Mouse (Mus musculus): ENCODE data around the gene Cox15. TPM values are rescaled to one million over a fixed set of nuclear protein-coding genes. Genes with fewer than 3 reads are reported as not detected.

Gene Cox15
- total and polyA plus RNA-seq, 3 experiments: 22.5 to 27.0 (median 25.0) TPM

GRCm38 (mm10) chr19:43699763-43700155 is 53.0 kb downstream of the Cox15 start:
- no peaks in the 10 kb centered on the region for H3K79me2 ChIP-seq (replicated peaks; ENCODE audit: control insufficient read depth, insufficient read depth, low read length)
- H3K27me3 ChIP-seq (ENCODE audit: control insufficient read depth, insufficient read depth, low read length): no peaks in the 10 kb centered on the region
- H3K4me1 ChIP-seq (ENCODE audit: control insufficient read depth, insufficient read depth, low read length): no peaks in the 10 kb centered on the region; the same call in 1 of the 2 replicates
- H3K36me3 ChIP-seq (ENCODE audit: control insufficient read depth, insufficient read depth, low read length): no peaks in the 10 kb centered on the region
- no peak for DNase-seq
- H3K9ac ChIP-seq (ENCODE audit: low read depth, low read length): no peak overlapping the region
- no peak overlapping the region for H3K4me3 ChIP-seq
- intact Hi-C loops (cut with DNase I): no loop called here
- WGBS: 83% methylated on average over 6 of the region's 6 CpGs
- TF ChIP-seq POLR2A (IDR thresholded peaks at IDR 0.05; ENCODE audit: insufficient read depth, low read depth, low read length) (no peak), CTCF (IDR thresholded peaks at IDR 0.05) (no peak), EP300 (IDR thresholded peaks at IDR 0.05; ENCODE audit: insufficient read depth, low read depth, low read length) (no peak)
- H3K27ac ChIP-seq: no peak overlapping the region

DNA sequence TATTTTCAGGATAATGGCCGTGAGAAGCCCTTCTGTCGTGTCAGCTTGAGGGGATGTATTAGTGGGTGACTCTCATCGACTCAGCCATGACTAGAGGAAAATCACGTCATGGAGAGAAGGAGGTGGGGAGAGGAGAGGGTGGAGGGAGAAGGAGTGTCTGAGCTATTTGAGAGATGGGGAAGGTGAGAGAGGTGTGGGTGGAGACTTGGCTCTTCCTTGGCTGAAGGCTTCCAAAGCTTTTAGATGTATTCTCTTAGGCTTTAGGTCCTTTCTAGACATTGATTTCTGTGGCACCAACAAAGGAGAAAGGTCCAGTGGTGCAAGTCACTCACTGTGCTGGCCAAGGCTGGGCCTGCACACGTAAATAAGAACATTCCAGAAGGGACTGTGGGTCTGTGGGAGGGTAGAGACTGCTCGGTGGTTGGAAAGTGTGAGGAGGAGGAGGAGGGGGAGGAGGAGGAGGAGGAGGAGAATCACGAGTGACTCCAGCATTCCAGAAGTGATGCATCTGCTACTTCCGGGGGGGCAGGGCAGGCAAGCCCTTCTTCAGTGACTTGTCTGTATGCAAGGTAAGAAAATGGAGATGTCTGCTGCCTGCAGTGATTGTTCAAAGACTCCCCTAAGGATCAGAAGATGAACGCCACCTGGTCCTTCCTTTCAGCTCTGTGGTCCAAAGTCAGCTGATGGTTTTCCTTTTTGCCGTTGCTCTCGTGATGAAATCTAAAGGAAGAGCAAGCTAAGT is 53.6 kb downstream of the Cox15 start:
- 65% methylated on average over 11 of the region's 11 CpGs for WGBS
- TF ChIP-seq CTCF (IDR thresholded peaks at IDR 0.05): no peak
- TF ChIP-seq POLR2A (IDR thresholded peaks at IDR 0.05; ENCODE audit: insufficient read depth, low read depth, low read length): no peak
- TF ChIP-seq EP300 (IDR thresholded peaks at IDR 0.05; ENCODE audit: insufficient read depth, low read depth, low read length): no peak
- Histone ChIP-seq H3K9ac (ENCODE audit: low read depth, low read length) (no peak overlapping the region), H3K27me3 (ENCODE audit: control insufficient read depth, insufficient read depth, low read length) (no peaks in the 10 kb centered on the region), H3K79me2 (replicated peaks; ENCODE audit: control insufficient read depth, insufficient read depth, low read length) (no peaks in the 10 kb centered on the region), H3K27ac (no peak overlapping the region), H3K4me1 (ENCODE audit: control insufficient read depth, insufficient read depth, low read length) (no peaks in the 10 kb centered on the region; the same call in 1 of the 2 replicates), H3K4me3 (no peak overlapping the region), H3K36me3 (ENCODE audit: control insufficient read depth, insufficient read depth, low read length) (no peaks in the 10 kb centered on the region)
- intact Hi-C loops (cut with DNase I): no loop called here
- no peak for DNase-seq

DNA sequence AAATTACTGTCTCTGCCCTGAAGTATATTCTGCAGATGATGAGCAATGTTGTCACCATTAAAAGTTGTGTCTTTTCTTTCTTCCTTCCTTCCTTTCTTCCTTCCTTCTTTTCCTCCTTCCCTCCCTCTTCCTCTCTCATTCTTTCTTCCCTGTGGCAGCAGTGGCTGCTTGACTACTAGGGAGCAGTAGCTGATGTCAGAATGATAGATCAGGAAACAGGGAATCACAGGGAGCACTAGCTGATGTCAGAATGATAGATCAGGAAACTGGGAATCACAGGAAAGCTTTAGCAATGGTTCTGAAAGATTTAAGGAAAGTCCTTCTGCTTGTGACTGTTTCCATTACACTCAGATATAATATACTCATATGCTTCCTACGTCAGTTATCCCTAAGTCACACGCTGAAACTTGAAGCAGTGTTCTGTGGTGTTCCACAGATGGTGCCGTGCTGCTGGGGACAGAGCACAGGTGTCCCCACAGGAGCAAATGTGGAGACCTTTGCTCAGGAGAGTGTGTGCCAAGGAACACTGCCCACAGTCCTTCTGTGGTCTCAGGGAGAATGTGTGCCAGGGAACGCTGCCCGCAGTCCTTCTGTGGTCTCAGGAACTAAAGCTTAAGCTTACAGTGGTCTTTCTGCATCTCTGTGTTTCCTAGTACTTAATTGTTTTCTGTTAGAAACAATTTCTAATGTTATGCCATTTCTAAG is 55.0 kb downstream of the Cox15 start:
- Histone ChIP-seq H3K27ac (no peak overlapping the region), H3K79me2 (replicated peaks; ENCODE audit: control insufficient read depth, insufficient read depth, low read length) (no peaks in the 10 kb centered on the region), H3K36me3 (ENCODE audit: control insufficient read depth, insufficient read depth, low read length) (no peaks in the 10 kb centered on the region), H3K9ac (ENCODE audit: low read depth, low read length) (no peak overlapping the region), H3K27me3 (ENCODE audit: control insufficient read depth, insufficient read depth, low read length) (no peaks in the 10 kb centered on the region), H3K4me3 (no peak overlapping the region), H3K4me1 (ENCODE audit: control insufficient read depth, insufficient read depth, low read length) (no peaks in the 10 kb centered on the region; the same call in 1 of the 2 replicates)
- no peak for TF ChIP-seq CTCF (IDR thresholded peaks at IDR 0.05)
- no peak for TF ChIP-seq EP300 (IDR thresholded peaks at IDR 0.05; ENCODE audit: insufficient read depth, low read depth, low read length)
- TF ChIP-seq POLR2A (IDR thresholded peaks at IDR 0.05; ENCODE audit: insufficient read depth, low read depth, low read length): no peak
- intact Hi-C loops (cut with DNase I): no loop called here
- 88% methylated on average over 5 of the region's 5 CpGs for WGBS
- DNase-seq: no peak

- WGBS: 62% methylated on average over 10 of the region's 10 CpGs
- Histone ChIP-seq H3K4me1 (ENCODE audit: control insufficient read depth, insufficient read depth, low read length) (no peaks in the 10 kb centered on the region; the same call in 1 of the 2 replicates), H3K27ac (no peak overlapping the region), H3K9ac (ENCODE audit: low read depth, low read length) (no peak overlapping the region), H3K36me3 (ENCODE audit: control insufficient read depth, insufficient read depth, low read length) (no peaks in the 10 kb centered on the region), H3K4me3 (no peak overlapping the region), H3K79me2 (replicated peaks; ENCODE audit: control insufficient read depth, insufficient read depth, low read length) (no peaks in the 10 kb centered on the region), H3K27me3 (ENCODE audit: control insufficient read depth, insufficient read depth, low read length) (no peaks in the 10 kb centered on the region)
- DNase-seq: no peak
- intact Hi-C loops (cut with DNase I): no loop called here
- no peak for TF ChIP-seq CTCF (IDR thresholded peaks at IDR 0.05)
- no peak for TF ChIP-seq POLR2A (IDR thresholded peaks at IDR 0.05; ENCODE audit: insufficient read depth, low read depth, low read length)
- TF ChIP-seq EP300 (IDR thresholded peaks at IDR 0.05; ENCODE audit: insufficient read depth, low read depth, low read length): no peak
These were observed 57.3 kb downstream of the Cox15 start for GRCm38 (mm10) chr19:43695514-43695964.

- H3K4me3 ChIP-seq: no peak overlapping the region
- no peaks in the 10 kb centered on the region for H3K27me3 ChIP-seq (ENCODE audit: control insufficient read depth, insufficient read depth, low read length)
- 95% methylated on average over 14 of the region's 14 CpGs for WGBS
- DNase-seq: no peak
- intact Hi-C loops (cut with DNase I): no loop called here
- H3K79me2 ChIP-seq (replicated peaks; ENCODE audit: control insufficient read depth, insufficient read depth, low read length): no peaks in the 10 kb centered on the region
- TF ChIP-seq POLR2A (IDR thresholded peaks at IDR 0.05; ENCODE audit: insufficient read depth, low read depth, low read length) (no peak), CTCF (IDR thresholded peaks at IDR 0.05) (no peak), EP300 (IDR thresholded peaks at IDR 0.05; ENCODE audit: insufficient read depth, low read depth, low read length) (no peak)
- H3K27ac ChIP-seq: no peak overlapping the region
- no peaks in the 10 kb centered on the region for H3K36me3 ChIP-seq (ENCODE audit: control insufficient read depth, insufficient read depth, low read length)
- H3K4me1 ChIP-seq (ENCODE audit: control insufficient read depth, insufficient read depth, low read length): peaks cover 1% of the 10 kb centered on the region; the same call in 1 of the 2 replicates
- no peak overlapping the region for H3K9ac ChIP-seq (ENCODE audit: low read depth, low read length)
These were observed 60.0 kb downstream of the Cox15 start for GRCm38 (mm10) chr19:43692815-43693214.
